Mouse (Mus musculus) liver, adult 2 months (tissue): ENCODE measurements around the gene Kcnip4. TPM values are rescaled to one million over a fixed set of nuclear protein-coding genes. Genes with fewer than 3 reads are reported as not detected.

Experiments used
- DNase-seq: peaks from one replicate; pipeline ENCODE4 v3.0.0-alpha.2; 2011; ENCODE audit warnings: low read depth, low spot score; ENCODE audit errors: extremely low read depth
- H3K27ac ChIP-seq: fragments of 200-500 bp; replicated peaks from 2 replicates; pipeline ENCODE4 v1.5.1; 2012; ENCODE audit warnings: low read depth, mild to moderate bottlenecking, control low read depth, inconsistent platforms, low read length; ENCODE audit not compliant: insufficient read depth
- H3K27me3 ChIP-seq: fragments of 200-500 bp; 2 replicates; pipeline ENCODE4 v1.6.1; 2012; ENCODE audit warnings: mild to moderate bottlenecking, moderate library complexity, low read length, inconsistent platforms; ENCODE audit not compliant: control insufficient read depth, insufficient read depth
- H3K36me3 ChIP-seq: fragments of 200-500 bp; 2 replicates; pipeline ENCODE4 v1.6.1; 2012; ENCODE audit warnings: low read length, inconsistent platforms; ENCODE audit not compliant: control insufficient read depth, insufficient read depth
- H3K4me1 ChIP-seq: fragments of 200-500 bp; 2 replicates; pipeline ENCODE4 v1.6.1; 2011; ENCODE audit warnings: low read length; ENCODE audit not compliant: control insufficient read depth, insufficient read depth
- H3K4me3 ChIP-seq: fragments of 200-500 bp; 2 replicates; pipeline ENCODE4 v1.5.1; 2011; ENCODE audit warnings: low read depth, mild to moderate bottlenecking, control low read depth, low read length, moderate library complexity; ENCODE audit not compliant: insufficient read depth
- H3K79me2 ChIP-seq: fragments of 200-500 bp; 2 replicates; pipeline ENCODE4 v1.6.1; 2012; ENCODE audit warnings: inconsistent platforms, mild to moderate bottlenecking, low read length, moderate library complexity; ENCODE audit not compliant: control insufficient read depth, insufficient read depth
- H3K9ac ChIP-seq: fragments of 200-500 bp; 2 replicates; pipeline ENCODE4 v1.6.1; 2012; ENCODE audit warnings: low read depth, mild to moderate bottlenecking, control low read depth, inconsistent platforms, low read length
- CTCF ChIP-seq: fragments of 200-500 bp; IDR thresholded peaks from 2 replicates; pipeline ENCODE4 v1.5.1; 2011; ENCODE audit warnings: low read depth, low read length, control low read depth
- POLR2A ChIP-seq: fragments of 200-500 bp; IDR thresholded peaks from 2 replicates; pipeline ENCODE4 v1.6.1; 2011; ENCODE audit warnings: low read length, control low read depth; ENCODE audit not compliant: insufficient read depth; ENCODE audit errors: extremely low read depth
- WGBS: fragments of 180-500 bp; shearing (Covaris S2); methylation state at CpG from one replicate; pipeline ENCODE4 v1.1.7; 2018; 5-methylcytosine and 5-hydroxymethylcytosine counted together
- polyA plus RNA-seq: library from polyadenylated mRNA; depleted of rRNA; stranded (reverse); fragments of >200 nt; gene quantifications from 2 replicates; pipeline ENCODE4 v1.2.3, GENCODE M21; 2012
- total RNA-seq: library from RNA; depleted of rRNA; stranded (reverse); fragments of >200 nt; gene quantifications from 2 replicates; pipeline ENCODE4 v1.2.3, GENCODE M21; 2014

The Kcnip4 gene
- total and polyA plus RNA-seq, 2 experiments, result not detected

DNA sequence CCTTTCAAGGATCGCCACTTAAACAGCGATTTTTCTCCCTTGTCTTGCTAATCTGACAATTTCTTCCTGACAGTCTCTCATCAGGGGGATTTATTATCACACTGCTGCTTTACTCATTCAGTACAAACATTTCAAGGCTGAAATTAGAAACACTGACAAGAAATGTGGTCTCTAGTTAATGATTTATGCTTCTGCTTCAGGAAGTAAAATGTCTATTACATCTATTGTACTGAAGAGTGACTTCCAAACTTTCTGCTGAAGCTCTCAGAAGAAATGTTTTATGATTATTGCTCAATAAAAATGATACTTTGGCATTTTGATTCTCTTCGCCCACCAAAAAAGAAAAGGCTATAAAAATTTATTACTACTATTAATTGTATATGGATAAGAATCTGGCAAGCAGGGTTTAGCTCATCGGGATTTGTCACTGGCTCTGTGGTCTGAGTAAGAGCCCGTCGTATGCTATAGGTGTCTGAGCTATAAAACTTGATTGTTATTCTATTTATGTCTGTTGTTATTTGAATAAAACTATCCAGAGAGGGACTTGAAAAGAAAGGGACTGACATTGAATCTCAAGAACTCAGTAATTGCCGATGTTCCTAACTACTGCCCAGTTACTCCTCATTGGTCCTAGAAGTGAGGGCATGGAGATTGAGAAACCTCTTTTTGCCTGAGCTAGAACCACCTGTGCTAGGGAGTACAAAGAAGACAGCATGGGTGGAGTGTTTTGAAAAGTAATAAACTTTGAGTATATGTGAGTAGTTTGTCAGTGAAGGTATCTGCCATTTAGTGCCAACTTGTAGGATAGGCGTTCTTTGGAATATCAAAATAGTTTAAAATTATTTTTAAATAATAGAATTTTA is 844.7 kb downstream of the Kcnip4 start:
- 86% methylated on average over 8 of the region's 8 CpGs for WGBS
- H3K27me3 ChIP-seq, result no peaks in the 10 kb centered on the region
- no peak for TF ChIP-seq CTCF
- no peak for TF ChIP-seq POLR2A
- H3K4me3 ChIP-seq, result no peak overlapping the region
- no peaks in the 10 kb centered on the region for H3K79me2 ChIP-seq
- H3K36me3 ChIP-seq, result no peaks in the 10 kb centered on the region
- DNase-seq, result no peak
- H3K4me1 ChIP-seq, result no peaks in the 10 kb centered on the region
- no peak overlapping the region for H3K27ac ChIP-seq
- no peak overlapping the region for H3K9ac ChIP-seq

DNA sequence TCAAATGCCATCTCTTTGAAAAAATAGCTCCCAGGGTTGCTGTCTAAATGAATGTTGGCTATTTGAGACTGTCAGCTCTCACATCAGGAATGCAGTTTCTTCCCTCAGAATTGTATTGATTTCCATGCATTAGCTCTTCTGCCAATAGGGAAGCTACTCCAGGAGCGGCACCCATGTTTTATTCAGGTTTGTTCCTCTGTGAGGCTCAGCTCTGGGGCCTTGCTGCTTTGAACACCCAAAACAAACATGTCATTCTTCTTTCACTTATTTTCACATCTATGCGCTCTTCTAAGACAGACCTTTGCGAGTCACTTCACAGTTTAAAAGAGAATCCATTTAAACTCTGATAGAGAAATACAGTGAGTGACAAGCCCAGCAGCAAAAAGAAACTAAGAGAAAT is 862.2 kb downstream of the Kcnip4 start:
- no peaks in the 10 kb centered on the region for H3K4me1 ChIP-seq
- 90% methylated on average over 3 of the region's 3 CpGs for WGBS
- DNase-seq, result no peak

DNA sequence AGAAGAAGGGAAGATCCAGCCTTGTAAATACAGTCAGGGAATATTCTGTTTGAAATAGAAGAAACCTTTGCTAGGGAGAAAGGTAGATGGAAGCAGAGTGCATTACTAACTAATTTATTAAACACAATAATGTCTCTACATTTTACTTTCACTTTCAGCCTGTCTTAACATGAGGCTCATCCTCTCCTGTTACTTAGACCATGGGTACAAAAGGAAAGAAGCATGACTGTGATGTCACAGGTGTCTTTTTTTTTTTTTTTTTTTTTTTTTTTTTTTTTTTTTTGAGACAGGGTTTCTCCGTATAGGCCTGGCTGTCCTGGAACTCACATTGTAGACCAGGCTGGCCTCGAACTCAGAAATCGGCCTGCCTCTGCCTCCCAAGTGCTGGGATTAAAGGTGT is 864.7 kb downstream of the Kcnip4 start:
- Histone ChIP-seq H3K27me3 (no peaks in the 10 kb centered on the region), H3K27ac (no peak overlapping the region), H3K9ac (no peak overlapping the region), H3K4me1 (no peaks in the 10 kb centered on the region), H3K79me2 (no peaks in the 10 kb centered on the region), H3K4me3 (no peak overlapping the region), H3K36me3 (no peaks in the 10 kb centered on the region)
- WGBS, result 70% methylated on average over 3 of the region's 3 CpGs
- DNase-seq, result no peak
- no peak for TF ChIP-seq CTCF
- no peak for TF ChIP-seq POLR2A

More for the DNA sequence above, 862.2 kb downstream of the Kcnip4 start:
- no peaks in the 10 kb centered on the region for H3K79me2 ChIP-seq
- no peak overlapping the region for H3K9ac ChIP-seq
- no peaks in the 10 kb centered on the region for H3K36me3 ChIP-seq
- H3K27me3 ChIP-seq, result no peaks in the 10 kb centered on the region
- no peak overlapping the region for H3K4me3 ChIP-seq
- H3K27ac ChIP-seq, result no peak overlapping the region
- TF ChIP-seq POLR2A (no peak), CTCF (no peak)

DNA sequence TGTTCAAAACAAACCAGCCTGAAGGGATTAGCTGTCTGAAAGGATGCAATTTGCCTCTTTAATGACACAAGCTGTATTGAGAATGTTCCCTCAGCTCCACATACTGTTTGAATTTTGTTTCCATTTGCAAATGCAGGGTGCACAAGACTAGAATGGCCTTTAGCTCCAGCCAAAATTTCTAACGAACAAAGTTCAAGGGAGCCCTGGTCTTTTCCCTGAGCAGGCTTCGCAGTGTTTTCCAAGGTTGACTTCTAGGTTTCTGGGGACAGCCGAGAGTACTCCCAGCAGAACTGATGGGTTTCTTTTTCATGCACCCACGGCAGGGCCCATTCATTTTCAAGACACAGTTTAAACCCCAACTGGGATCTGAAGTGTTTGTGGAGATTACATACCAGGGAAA is 874.2 kb downstream of the Kcnip4 start:
- TF ChIP-seq POLR2A, result no peak
- TF ChIP-seq CTCF, result no peak
- WGBS, result 69% methylated on average over 4 of the region's 4 CpGs
- Histone ChIP-seq H3K4me1 (no peaks in the 10 kb centered on the region), H3K27me3 (no peaks in the 10 kb centered on the region), H3K36me3 (no peaks in the 10 kb centered on the region), H3K79me2 (no peaks in the 10 kb centered on the region), H3K9ac (no peak overlapping the region), H3K4me3 (no peak overlapping the region), H3K27ac (no peak overlapping the region)
- DNase-seq, result no peak

DNA sequence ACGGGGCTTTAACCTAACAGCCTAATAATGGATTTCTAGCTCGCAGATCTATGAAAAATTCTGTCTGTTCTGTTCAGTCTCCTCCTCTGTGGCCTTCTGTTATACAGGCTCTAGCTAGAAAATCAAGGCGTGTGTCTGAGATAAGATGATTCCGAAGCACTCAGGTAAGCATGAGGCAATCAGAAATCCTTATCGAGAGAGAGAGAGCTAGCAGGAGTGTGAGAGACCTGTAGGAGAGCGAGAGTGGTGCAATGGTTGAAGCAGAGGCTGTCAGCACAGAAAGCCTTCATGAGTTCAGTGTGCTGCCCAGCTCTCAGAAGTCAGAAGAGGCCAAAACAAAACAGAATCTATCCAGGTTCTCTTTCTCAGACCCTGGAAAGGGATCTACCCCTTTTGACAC is 888.0 kb downstream of the Kcnip4 start:
- no peak overlapping the region for H3K9ac ChIP-seq
- WGBS, result 78% methylated on average over 6 of the region's 6 CpGs
- TF ChIP-seq POLR2A, result no peak

DNA sequence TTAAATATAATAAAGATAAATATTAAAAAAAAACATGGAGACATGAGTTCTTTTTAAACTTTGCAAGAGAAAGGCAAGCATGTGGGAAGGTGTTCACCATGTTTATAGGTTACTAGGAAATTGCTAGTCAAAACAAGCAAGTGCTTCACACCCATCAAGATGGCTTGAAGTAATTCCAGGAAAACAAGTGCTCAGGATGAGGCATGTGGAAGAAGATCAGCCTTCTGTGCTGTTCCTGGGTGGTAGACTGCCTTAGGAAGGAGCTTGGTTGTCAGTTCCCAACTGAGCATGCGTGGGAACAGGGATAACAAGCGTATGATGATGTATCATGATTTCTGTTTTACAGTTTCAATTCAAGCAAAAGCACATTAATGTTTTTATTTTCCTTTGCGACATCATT is 891.1 kb downstream of the Kcnip4 start:
- no peaks in the 10 kb centered on the region for H3K79me2 ChIP-seq
- 78% methylated on average over 3 of the region's 3 CpGs for WGBS
- H3K4me1 ChIP-seq, result no peaks in the 10 kb centered on the region
- TF ChIP-seq POLR2A (no peak), CTCF (no peak)
- H3K27me3 ChIP-seq, result no peaks in the 10 kb centered on the region
- no peak overlapping the region for H3K4me3 ChIP-seq
- H3K36me3 ChIP-seq, result no peaks in the 10 kb centered on the region
- no peak overlapping the region for H3K27ac ChIP-seq
- H3K9ac ChIP-seq, result no peak overlapping the region
- DNase-seq, result no peak

More for the DNA sequence above, 888.0 kb downstream of the Kcnip4 start:
- no peak for DNase-seq
- H3K27ac ChIP-seq, result no peak overlapping the region
- no peak overlapping the region for H3K4me3 ChIP-seq
- no peaks in the 10 kb centered on the region for H3K4me1 ChIP-seq
- H3K27me3 ChIP-seq, result no peaks in the 10 kb centered on the region
- no peaks in the 10 kb centered on the region for H3K79me2 ChIP-seq
- H3K36me3 ChIP-seq, result no peaks in the 10 kb centered on the region
